Mouse (Mus musculus): ENCODE measurements at regions not wholly inside any gene's neighbourhood (a gene's known extent, or its start where the extent isn't known, plus 50 kb on each side); places are given as distances from the start of the nearest gene placed in this dataset.
A peak's percentile ranks its signal among the peaks of the same experiment; 100 is the strongest.

GRCm38 (mm10) chr8:26441268-26442030 is 322.1 kb downstream of the Gm45692 start:
- DNase-seq (ENCODE audit: low read depth, low spot score) = no peak

- peak; percentile 39 for DNase-seq (ENCODE audit: low read depth, low spot score)
Measured at GRCm38 (mm10) chr8:26443041-26443440, 323.7 kb downstream of the Gm45692 start.

GRCm38 (mm10) chr8:26443735-26444134 is 324.4 kb downstream of the Gm45692 start:
- no peak for DNase-seq (ENCODE audit: low read depth, low spot score)

- DNase-seq (ENCODE audit: low read depth, low spot score) = no peak
Measured at GRCm38 (mm10) chr8:26445991-26446390, 326.7 kb downstream of the Gm45692 start.

GRCm38 (mm10) chr8:26447886-26448640 is 328.7 kb downstream of the Gm45692 start:
- DNase-seq (ENCODE audit: low read depth, low spot score) = no peak

- DNase-seq (ENCODE audit: low read depth, low spot score) = no peak
Measured at GRCm38 (mm10) chr8:26449291-26449690, 330.0 kb downstream of the Gm45692 start.

GRCm38 (mm10) chr8:26450543-26450942 is 331.2 kb downstream of the Gm45692 start:
- no peak for DNase-seq (ENCODE audit: low read depth, low spot score)

GRCm38 (mm10) chr8:26452976-26453573 is 333.7 kb downstream of the Gm45692 start:
- DNase-seq (ENCODE audit: low read depth, low spot score) = no peak

DNA sequence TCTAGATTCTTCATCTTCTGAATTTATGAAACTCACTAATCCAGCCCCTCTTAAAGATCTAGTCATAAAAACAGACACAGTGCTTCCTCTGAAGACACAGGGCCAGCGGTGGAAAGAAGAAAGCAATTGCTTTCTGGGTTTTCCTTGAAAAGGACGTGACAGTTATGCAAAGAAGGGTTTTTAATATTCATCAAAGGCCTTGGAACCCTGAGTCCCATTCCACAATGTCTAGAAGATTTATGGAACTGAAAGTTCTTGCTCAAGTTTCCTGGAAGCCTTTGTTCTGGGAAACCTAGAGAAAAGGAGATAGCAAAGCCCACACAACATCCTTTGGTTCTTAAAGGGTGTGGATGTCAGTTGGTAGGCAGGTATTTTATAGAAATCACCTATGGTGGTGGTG is 346.0 kb downstream of the Gm45692 start:
- no peak for DNase-seq (ENCODE audit: low read depth, low spot score)

- no peak for DNase-seq (ENCODE audit: low read depth, low spot score)
Measured at GRCm38 (mm10) chr8:26468441-26468840, 349.1 kb downstream of the Gm45692 start.

DNA sequence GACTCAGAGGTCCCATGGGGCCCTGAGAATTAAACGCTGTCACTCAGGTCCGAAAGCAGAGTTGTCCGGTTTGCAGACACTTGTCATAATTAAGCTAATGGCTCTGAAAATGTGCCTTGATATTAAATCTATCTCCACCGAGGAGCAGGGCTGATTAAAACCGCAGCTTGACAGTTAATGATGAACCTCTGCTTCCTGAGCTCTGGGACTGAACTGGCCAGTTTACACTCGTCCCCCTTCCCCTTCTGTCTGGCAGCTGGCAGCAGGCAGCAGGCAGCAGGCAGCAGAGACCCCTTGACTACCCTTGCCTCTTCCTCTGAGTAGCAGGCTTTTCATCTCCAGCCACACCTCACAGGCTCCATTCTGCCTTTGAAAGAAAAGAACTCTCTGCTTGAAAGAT is 350.4 kb downstream of the Gm45692 start:
- no peak for DNase-seq (ENCODE audit: low read depth, low spot score)

- DNase-seq (ENCODE audit: low read depth, low spot score) = no peak
Measured at GRCm38 (mm10) chr8:26471811-26472550, 352.6 kb downstream of the Gm45692 start.

GRCm38 (mm10) chr8:26484749-26485148 is 365.4 kb downstream of the Gm45692 start:
- no peak for DNase-seq (ENCODE audit: low read depth, low spot score)

- no peak for DNase-seq (ENCODE audit: low read depth, low spot score)
Measured at GRCm38 (mm10) chr8:26487866-26488265, 368.5 kb downstream of the Gm45692 start.

GRCm38 (mm10) chr8:26488590-26488989 is 369.3 kb downstream of the Gm45692 start:
- DNase-seq (ENCODE audit: low read depth, low spot score) = no peak

DNA sequence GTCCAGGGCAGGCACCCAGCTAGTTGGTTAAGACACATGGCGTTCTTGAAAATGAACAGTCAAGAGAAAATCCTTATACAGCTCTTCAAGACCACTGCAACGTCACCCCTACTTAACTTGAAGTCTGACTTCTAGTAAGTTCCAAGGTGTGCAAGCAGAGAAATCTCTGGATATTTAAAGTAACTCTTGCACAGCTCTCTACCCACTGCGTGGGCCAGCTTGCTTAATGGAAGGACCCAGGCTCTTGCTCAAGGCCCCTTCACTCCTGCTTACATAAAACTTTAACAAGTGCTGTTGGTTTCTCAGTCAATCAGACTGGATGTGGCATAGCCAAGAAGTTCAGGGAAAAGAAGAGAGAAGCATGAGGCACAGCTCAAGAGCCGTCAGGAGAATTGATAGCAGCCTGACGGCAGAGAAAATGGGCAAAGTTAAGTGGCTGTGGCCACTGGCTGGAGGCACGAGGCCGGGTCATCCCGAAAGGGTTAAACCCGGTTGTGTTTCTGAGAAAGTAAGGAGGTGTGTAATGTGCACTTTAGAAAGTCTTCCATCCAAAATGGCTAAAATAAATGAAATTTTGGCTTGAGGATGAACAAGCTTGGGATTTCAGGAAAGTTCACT is 382.0 kb downstream of the Gm45692 start:
- no peak for DNase-seq (ENCODE audit: low read depth, low spot score)

DNA sequence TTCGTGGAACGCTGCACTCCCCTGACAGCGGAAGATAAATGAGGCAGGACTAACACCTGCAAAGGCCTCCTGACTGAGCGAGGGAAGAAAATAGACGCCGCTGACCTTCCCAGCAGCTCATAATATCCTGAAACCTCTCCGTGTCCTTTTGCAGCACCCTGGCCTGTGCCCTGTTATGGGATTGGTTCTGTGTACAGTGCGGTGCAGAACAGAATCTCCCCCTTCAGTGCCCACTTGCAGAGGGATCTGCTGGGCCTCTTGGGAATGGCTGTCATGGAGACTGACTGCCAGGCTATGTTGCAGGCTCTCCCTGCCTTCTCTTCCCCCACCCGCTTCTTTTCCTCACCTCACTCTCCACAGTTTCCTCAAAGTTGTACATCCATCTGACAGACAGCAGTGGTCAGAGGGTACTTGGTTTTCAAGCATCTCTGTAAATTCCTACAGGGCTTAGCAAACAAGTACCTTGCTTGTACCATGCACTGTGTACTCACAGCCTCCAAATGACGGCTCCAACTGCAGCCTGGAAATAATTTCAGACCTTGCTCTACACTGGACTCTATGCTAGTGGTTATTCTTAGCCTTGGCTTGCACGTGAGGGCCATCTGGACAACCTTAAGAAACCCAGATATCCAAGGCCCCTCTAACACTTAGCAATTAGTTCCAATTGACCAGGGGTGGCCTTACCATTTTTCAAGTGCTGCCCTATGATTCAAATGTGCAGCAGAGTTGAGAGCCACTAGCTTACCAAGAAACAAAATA is 382.7 kb downstream of the Gm45692 start:
- no peak for DNase-seq (ENCODE audit: low read depth, low spot score)

GRCm38 (mm10) chr8:26502772-26503171 is 383.4 kb downstream of the Gm45692 start:
- DNase-seq (ENCODE audit: low read depth, low spot score) = no peak

- no peak for DNase-seq (ENCODE audit: low read depth, low spot score)
Measured at GRCm38 (mm10) chr8:26503918-26504317, 384.6 kb downstream of the Gm45692 start.

DNA sequence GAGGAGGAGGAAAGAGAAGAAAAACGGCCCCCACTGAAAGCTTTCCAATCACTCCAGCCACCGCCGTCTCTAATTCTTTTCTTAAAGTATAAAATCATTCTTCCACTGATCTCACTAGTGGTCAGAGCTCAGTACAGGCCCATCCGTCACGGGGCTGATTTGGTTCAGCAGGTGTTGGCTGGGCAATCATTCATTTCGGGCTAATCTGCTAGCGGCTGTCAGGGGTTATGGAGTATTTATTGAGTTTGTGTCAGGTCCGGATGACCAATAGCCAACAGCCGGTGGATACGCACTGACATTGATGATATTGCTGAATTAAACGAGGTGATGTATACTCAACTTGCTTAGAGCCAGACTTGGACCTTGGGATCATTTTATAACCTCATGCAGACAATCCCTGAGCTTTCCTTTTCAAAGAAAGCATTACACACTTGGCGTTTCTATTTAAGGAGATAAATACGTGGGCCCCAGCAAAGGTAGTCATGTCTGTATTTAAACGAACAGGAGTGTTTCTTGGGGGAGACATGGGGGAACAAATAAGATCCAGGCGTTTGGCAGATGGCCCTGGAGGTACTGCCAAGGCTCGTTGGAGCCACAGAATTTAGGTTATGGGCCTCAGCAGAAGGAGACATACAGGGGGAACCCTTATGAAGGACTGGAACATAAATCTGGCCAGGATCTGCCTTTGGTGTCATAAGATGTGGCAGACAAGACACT is 385.1 kb downstream of the Gm45692 start:
- DNase-seq (ENCODE audit: low read depth, low spot score) = no peak

Measured in A20 (cell line).